Mouse (Mus musculus) embryonic fibroblast, embryonic 13.5 days (primary cell): Measurements from ENCODE around the gene Tbc1d10c.

Experiments
- CTCF ChIP-seq: IDR thresholded peaks from 2 replicates; pipeline ENCODE4 v1.5.1; 2011; ENCODE audit warnings: mild to moderate bottlenecking, control low read depth, low read length, moderate library complexity, borderline replicate concordance; ENCODE audit not compliant: insufficient read depth
- POLR2A ChIP-seq: IDR thresholded peaks from 2 replicates; pipeline ENCODE4 v1.6.1; 2011; ENCODE audit warnings: low read depth, mild to moderate bottlenecking, control low read depth, low read length, moderate library complexity

DNA sequence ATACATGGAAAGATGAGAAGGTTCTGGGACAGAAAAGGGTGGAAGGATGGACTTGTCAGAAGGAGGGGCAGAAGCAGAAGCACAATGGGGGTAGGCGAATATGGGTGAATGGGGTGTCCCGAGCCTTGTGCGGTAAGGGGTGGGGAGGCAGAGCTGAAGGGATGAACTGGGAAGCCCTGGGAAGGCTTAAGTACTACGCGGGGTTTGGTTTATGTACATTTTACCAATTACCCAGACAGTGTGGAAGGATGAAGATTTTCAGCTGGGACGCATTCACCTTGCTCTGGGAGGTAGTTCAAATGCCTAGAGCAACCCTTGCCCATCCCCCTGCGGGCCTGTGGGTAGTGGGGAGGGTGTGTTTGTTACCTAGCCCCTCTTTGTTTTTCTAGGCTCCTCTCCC is 11.1 kb upstream of the Tbc1d10c start:
- TF ChIP-seq CTCF (no peak), POLR2A (no peak)
